Mouse (Mus musculus): ENCODE measurements around the gene Tbcel. TPM values are rescaled to one million over a fixed set of nuclear protein-coding genes. Genes with fewer than 3 reads are reported as not detected.

The Tbcel gene
- polyA plus RNA-seq, 1 experiment, result 18.6 TPM

DNA sequence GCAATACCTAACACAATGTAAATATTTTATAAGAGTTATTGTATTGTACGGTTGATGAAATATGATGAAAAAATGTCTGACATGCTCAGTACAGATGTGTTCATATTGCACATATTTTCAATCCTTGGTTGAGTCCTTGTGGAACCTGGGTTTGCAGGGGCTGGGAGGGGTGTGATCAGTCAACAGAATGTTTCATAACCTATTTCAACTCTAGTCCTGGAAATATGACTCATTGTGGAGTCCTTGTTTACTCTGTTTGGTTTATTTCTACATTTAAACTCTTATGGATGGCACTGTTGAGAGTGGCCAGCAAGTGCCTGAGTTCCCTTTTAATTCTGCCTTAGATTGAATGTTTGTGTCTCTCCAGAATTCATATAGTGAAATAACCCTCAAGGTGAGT is 22.9 kb downstream of the Tbcel start:
- no peak for DNase-seq (ENCODE audit: low read depth)
- TF ChIP-seq CTCF (IDR thresholded peaks at IDR 0.05; ENCODE audit: borderline replicate concordance, extremely low read depth, insufficient read depth, insufficient read length), result no peak
- no peak for TF ChIP-seq POLR2A (IDR thresholded peaks at IDR 0.05; ENCODE audit: borderline replicate concordance, extremely low read depth, insufficient read depth, insufficient read length, poor library complexity, severe bottlenecking)

DNA sequence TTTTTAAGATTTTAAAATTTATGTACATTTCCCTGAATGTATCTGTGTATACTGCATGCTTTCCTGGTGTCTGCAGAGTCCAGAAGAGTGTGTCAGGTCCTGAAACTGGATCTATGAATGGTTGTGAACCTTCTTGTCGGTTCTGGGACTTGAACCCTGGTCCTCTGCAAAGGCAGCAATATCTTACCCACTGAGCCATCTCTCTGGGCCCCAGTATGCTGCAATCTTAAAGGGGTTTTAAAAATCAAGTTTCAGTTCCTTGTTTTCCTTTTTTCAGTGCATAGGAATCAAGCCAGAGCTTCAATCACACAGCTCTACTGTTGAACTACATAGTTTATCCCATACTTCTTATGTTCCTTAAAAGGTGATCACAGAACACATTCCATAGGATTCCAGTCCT is 24.7 kb downstream of the Tbcel start:
- TF ChIP-seq CTCF (IDR thresholded peaks at IDR 0.05; ENCODE audit: borderline replicate concordance, extremely low read depth, insufficient read depth, insufficient read length), result no peak
- TF ChIP-seq POLR2A (IDR thresholded peaks at IDR 0.05; ENCODE audit: borderline replicate concordance, extremely low read depth, insufficient read depth, insufficient read length, poor library complexity, severe bottlenecking), result no peak
- no peak for DNase-seq (ENCODE audit: low read depth)

DNA sequence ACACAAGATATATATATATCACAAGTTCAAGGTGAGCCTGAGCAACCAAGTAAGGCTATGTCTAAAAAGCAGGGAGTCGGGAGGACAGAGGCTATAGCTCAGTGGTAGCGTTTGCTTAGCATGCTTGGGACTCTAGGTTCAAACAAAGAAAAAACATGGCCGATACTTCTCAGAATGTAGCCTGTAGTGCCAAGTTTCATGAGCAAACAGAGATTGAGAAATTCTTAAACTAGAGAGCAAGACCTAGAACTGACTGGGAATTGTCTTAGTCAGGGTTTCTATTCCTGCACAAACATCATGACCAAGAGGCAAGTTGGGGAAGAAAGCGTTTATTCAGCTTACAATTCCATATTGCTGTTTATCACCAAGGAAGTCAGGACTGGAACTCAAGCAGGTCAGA is 31.4 kb downstream of the Tbcel start:
- no peak for DNase-seq (ENCODE audit: low read depth)
- TF ChIP-seq CTCF (IDR thresholded peaks at IDR 0.05; ENCODE audit: borderline replicate concordance, extremely low read depth, insufficient read depth, insufficient read length) (no peak), POLR2A (IDR thresholded peaks at IDR 0.05; ENCODE audit: borderline replicate concordance, extremely low read depth, insufficient read depth, insufficient read length, poor library complexity, severe bottlenecking) (no peak)

DNA sequence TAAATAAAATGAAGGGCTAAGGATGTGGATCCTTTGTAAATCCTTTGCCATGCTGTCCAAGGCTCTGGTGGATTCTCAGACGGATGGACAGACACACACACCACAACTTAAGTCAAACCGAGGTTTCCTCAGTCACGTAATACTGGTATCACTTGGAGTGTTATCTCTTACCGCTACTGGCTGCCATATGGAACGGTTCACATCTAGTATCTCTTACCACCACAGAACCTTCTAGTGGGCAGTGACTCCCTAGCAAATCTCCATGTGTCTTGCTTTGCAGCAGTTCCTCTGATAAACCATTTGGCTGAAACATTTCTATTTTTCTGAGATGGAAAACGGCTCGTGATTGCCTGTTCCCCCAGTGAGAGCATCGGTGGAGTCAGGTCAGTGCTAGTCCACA is 33.4 kb downstream of the Tbcel start:
- no peak for DNase-seq (ENCODE audit: low read depth)
- TF ChIP-seq CTCF (IDR thresholded peaks at IDR 0.05; ENCODE audit: borderline replicate concordance, extremely low read depth, insufficient read depth, insufficient read length) (no peak), POLR2A (IDR thresholded peaks at IDR 0.05; ENCODE audit: borderline replicate concordance, extremely low read depth, insufficient read depth, insufficient read length, poor library complexity, severe bottlenecking) (no peak)

DNA sequence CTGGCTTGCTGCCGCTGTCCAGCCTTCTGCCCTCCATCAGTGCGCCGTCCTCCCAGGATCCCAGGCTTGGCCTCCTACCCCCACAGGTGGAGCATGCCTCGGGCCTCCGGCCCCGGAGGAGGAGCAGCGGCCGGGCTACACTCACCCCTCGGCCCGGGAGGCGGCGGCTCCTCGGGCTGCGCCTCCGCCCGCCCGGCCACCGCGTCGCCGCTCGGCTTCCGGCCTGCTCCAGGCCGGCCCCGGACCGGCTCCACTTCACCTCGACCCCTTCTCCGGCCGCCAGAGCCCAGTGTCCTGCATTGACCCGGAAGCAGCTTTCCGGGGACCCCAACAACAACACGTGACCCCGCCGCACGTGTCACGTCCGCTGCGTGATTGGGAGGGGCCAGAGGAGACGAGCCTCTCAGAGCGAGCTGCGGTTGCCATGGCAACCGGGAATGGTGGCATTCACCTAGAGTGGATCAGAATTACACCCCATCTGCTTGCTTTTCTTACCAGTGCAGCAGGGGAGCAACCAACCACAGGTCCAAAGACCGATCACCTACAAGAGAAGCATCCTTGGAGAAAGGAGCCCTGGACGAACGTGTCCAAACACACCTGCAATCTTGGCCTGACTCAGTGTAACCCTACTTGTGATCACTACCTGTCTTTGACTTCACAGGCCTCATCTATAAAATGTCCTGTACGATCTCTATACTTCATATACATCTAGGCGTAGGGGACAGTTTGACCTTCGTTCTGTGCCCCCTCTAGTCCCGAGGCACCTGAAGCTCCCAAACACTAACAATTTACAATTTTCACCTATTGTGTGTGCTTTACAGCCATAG is 35.5 kb downstream of the Tbcel start:
- TF ChIP-seq POLR2A (IDR thresholded peaks at IDR 0.05; ENCODE audit: borderline replicate concordance, extremely low read depth, insufficient read depth, insufficient read length, poor library complexity, severe bottlenecking), result no peak
- DNase-seq (ENCODE audit: low read depth), result peak; percentile 98

DNA sequence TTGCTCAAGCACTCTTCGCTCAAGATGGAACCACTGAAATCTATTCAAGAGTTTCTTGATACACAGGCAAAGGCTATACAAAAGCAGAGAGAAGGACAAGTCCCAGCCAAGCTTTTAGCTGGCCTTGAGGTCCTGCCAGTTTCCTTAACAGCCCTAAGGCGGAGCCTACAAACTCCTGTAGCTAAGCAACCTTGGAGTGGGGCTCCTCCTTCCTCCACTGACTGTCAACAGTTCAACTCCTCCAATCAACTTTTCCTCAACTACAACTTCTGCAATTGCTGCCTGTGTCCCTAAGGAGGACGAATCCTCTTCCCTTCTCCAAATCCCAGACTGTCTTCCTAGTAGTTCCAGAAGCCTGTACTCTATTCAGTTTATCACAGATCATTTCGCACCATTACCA is 36.4 kb downstream of the Tbcel start:
- DNase-seq (ENCODE audit: low read depth), result peak; percentile 65
- TF ChIP-seq POLR2A (IDR thresholded peaks at IDR 0.05; ENCODE audit: borderline replicate concordance, extremely low read depth, insufficient read depth, insufficient read length, poor library complexity, severe bottlenecking) (no peak), CTCF (IDR thresholded peaks at IDR 0.05; ENCODE audit: borderline replicate concordance, extremely low read depth, insufficient read depth, insufficient read length) (no peak)

DNA sequence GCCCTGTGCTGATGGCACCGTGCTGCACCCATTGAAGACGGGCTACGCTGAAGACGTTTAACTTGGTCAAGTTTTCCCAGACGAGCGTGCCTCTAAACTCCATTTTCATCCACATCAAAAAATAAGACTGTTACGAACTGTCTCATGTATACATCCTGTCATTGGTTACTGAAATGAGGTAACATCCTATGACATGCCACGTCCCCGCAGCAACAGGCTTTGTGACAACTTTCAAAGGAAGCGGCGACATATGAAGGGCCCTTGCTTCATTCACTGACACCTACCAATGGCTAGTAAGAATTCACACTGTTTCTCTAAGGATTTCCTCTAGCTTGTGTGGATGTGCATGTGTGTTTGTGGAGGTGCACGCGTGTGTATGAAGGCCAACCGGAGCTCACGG is 38.3 kb downstream of the Tbcel start:
- no peak for TF ChIP-seq CTCF (IDR thresholded peaks at IDR 0.05; ENCODE audit: borderline replicate concordance, extremely low read depth, insufficient read depth, insufficient read length)
- no peak for TF ChIP-seq POLR2A (IDR thresholded peaks at IDR 0.05; ENCODE audit: borderline replicate concordance, extremely low read depth, insufficient read depth, insufficient read length, poor library complexity, severe bottlenecking)
- DNase-seq (ENCODE audit: low read depth), result no peak

DNA sequence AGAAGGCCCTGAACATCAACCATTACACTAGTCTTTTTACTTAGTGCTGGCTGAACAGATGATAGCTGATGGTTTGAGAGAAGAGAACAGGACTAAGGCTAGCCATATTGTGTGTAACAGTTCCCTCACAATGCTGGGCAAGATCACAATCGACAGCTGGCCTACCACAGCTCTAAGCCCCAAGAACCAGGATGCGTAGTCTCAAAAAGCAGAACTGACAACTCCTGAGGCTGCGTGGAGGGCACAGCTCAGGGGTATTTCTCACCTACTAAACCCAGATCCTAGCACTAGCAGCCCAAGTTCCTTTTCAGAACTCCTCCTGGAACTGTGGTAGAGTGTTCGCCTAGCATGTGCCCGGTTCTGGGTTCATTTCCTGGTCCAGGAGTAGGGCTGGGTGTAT is 39.2 kb downstream of the Tbcel start:
- no peak for DNase-seq (ENCODE audit: low read depth)
- TF ChIP-seq POLR2A (IDR thresholded peaks at IDR 0.05; ENCODE audit: borderline replicate concordance, extremely low read depth, insufficient read depth, insufficient read length, poor library complexity, severe bottlenecking), result no peak
- no peak for TF ChIP-seq CTCF (IDR thresholded peaks at IDR 0.05; ENCODE audit: borderline replicate concordance, extremely low read depth, insufficient read depth, insufficient read length)

DNA sequence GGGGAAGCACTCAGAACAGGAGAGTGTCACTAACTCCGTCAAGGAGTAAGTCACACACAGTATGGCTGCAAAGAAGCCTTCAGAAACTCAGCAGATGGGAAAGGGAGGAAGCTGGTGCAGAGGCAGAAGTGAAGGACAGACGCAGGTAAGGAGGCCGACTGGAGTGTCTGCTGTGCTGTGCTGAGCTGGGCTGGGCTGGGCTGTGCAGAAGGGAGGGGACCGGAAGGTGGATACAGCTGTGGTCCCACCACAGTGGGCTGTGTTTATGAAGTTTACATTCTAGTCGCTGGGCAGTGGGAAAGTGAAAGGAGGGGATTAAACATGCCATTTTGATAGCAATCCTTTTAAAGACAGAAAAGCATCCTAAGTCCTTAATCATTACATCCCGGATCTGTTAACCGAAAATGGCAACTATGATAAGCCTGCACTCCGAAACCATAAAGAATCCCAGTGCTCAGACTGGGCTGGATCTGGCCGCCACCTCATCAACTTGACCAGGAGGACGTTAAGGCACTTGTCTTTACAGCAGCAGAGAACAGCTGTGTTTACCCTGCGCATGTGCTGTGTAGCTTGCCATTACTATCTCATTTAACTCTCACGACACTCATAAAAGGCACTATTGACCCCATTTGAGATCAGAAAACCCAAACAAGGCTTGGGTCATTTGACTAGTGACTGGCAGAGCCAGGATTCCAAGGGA is 40.3 kb downstream of the Tbcel start:
- DNase-seq (ENCODE audit: low read depth), result no peak
- no peak for TF ChIP-seq CTCF (IDR thresholded peaks at IDR 0.05; ENCODE audit: borderline replicate concordance, extremely low read depth, insufficient read depth, insufficient read length)
- TF ChIP-seq POLR2A (IDR thresholded peaks at IDR 0.05; ENCODE audit: borderline replicate concordance, extremely low read depth, insufficient read depth, insufficient read length, poor library complexity, severe bottlenecking), result no peak

DNA sequence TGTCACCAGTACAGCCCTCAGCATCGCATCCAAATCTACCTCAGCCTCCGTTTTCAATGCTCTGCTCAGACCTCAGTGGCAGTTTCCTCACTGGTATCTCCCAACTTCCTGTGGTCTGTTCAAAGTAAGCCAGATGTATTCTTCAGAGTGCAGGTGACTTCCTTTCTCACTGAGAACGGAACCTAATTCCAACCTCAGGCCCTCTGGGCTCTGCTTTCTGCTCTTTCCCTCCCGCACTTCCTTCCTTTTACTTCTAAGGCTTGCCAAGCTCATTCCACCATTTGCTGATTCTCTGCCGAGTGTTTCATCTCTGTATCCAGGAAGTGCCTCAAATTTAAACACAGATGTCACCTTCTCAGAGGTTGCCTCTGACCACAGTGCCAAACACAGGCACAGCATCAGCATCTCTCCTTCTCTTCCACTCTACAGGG is 41.9 kb downstream of the Tbcel start:
- DNase-seq (ENCODE audit: low read depth), result no peak
- TF ChIP-seq POLR2A (IDR thresholded peaks at IDR 0.05; ENCODE audit: borderline replicate concordance, extremely low read depth, insufficient read depth, insufficient read length, poor library complexity, severe bottlenecking), result no peak
- no peak for TF ChIP-seq CTCF (IDR thresholded peaks at IDR 0.05; ENCODE audit: borderline replicate concordance, extremely low read depth, insufficient read depth, insufficient read length)

DNA sequence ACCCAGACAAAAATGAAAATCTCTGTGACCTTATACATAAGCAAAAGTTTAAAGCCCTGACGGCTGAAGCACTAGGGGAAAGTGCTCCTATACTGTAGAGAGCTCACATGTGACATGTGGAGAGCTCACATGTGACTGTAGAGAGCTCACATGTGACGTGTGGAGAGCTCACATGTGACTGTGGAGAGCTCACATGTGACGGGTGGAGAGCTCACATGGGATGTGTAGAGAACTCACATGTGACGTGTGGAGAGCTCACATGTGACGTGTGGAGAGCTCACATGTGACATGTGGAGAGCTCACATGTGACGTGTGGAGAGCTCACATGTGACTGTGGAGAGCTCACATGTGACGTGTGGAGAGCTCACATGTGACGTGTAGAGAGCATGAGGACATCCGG is 43.4 kb downstream of the Tbcel start:
- TF ChIP-seq POLR2A (IDR thresholded peaks at IDR 0.05; ENCODE audit: borderline replicate concordance, extremely low read depth, insufficient read depth, insufficient read length, poor library complexity, severe bottlenecking) (no peak), CTCF (IDR thresholded peaks at IDR 0.05; ENCODE audit: borderline replicate concordance, extremely low read depth, insufficient read depth, insufficient read length) (no peak)
- no peak for DNase-seq (ENCODE audit: low read depth)

Data from brain, embryonic 14.5 days (tissue).